Mouse (Mus musculus) MEL (cell line): ENCODE results near the gene Matn1.

Experiments
- CHD2 ChIP-seq: IDR thresholded peaks from 2 replicates; pipeline ENCODE4 v1.6.1; 2011; ENCODE audit warnings: low read length, improper control_type of control experiment
- CTCF ChIP-seq, 3 experiments: IDR thresholded peaks in 2 of 3; conservative IDR thresholded peaks in 1 of 3; 2 replicates each; pipeline ENCODE4 v1.5.1; 2011 to 2012; ENCODE audit warnings: low read length in 3 of 3, low read depth in 2 of 3, mild to moderate bottlenecking in 2 of 3, improper control_type of control experiment in 1 of 3, inconsistent platforms in 1 of 3, mixed read lengths in 1 of 3, moderate library complexity in 1 of 3; ENCODE audit not compliant: control insufficient read depth in 1 of 3, insufficient read depth in 1 of 3, poor library complexity in 1 of 3, severe bottlenecking in 1 of 3
- EP300 ChIP-seq, 2 experiments: IDR thresholded peaks; 2 replicates each; pipeline ENCODE4 v1.6.1; 2011; ENCODE audit warnings: improper control_type of control experiment in 2 of 2, low read length in 2 of 2, low read depth in 1 of 2, mild to moderate bottlenecking in 1 of 2
- MAFK ChIP-seq: IDR thresholded peaks from 2 replicates; pipeline ENCODE4 v1.6.1; 2011; ENCODE audit warnings: low read depth, mild to moderate bottlenecking, low read length, improper control_type of control experiment, borderline replicate concordance
- MEF2A ChIP-seq: IDR thresholded peaks from 2 replicates; pipeline ENCODE4 v1.6.1; 2014; ENCODE audit warnings: low read depth, mild to moderate bottlenecking, inconsistent platforms, low read length, improper control_type of control experiment; ENCODE audit not compliant: poor library complexity, insufficient replicate concordance, severe bottlenecking; ENCODE audit errors: extremely low read depth
- POLR2A ChIP-seq, 2 experiments: IDR thresholded peaks; 2 replicates each; pipeline ENCODE4 v1.6.1; 2011 to 2012; ENCODE audit warnings: low read length in 2 of 2, mild to moderate bottlenecking in 2 of 2, control low read depth in 1 of 2, improper control_type of control experiment in 1 of 2, low read depth in 1 of 2, moderate library complexity in 1 of 2; ENCODE audit not compliant: control insufficient read depth in 1 of 2, insufficient read depth in 1 of 2, poor library complexity in 1 of 2
- RCOR1 ChIP-seq: IDR thresholded peaks from 2 replicates; pipeline ENCODE4 v1.6.1; 2012; ENCODE audit warnings: low read depth, mild to moderate bottlenecking, inconsistent platforms, low read length, improper control_type of control experiment
- TAL1 ChIP-seq: IDR thresholded peaks from 2 replicates; pipeline ENCODE4 v1.6.1; 2012; ENCODE audit warnings: mild to moderate bottlenecking, inconsistent platforms, low read length, moderate library complexity, mixed read lengths
- TBP ChIP-seq: IDR thresholded peaks from 2 replicates; pipeline ENCODE4 v1.8.0; 2011; ENCODE audit warnings: low read depth, low read length, improper control_type of control experiment
- USF1 ChIP-seq: IDR thresholded peaks from 2 replicates; pipeline ENCODE4 v1.6.1; 2014; ENCODE audit warnings: low read depth, mild to moderate bottlenecking, inconsistent platforms, low read length, improper control_type of control experiment, moderate library complexity
- USF2 ChIP-seq, 2 experiments: IDR thresholded peaks; 2 replicates each; pipeline ENCODE4 v1.6.1; 2011 to 2012; ENCODE audit warnings: improper control_type of control experiment in 2 of 2, low read length in 2 of 2, borderline replicate concordance in 1 of 2, inconsistent platforms in 1 of 2, low read depth in 1 of 2, mild to moderate bottlenecking in 1 of 2; ENCODE audit not compliant: insufficient read depth in 1 of 2
- ZC3H11A ChIP-seq: IDR thresholded peaks from 2 replicates; pipeline ENCODE4 v1.6.1; 2012; ENCODE audit warnings: low read depth, mild to moderate bottlenecking, inconsistent platforms, low read length, improper control_type of control experiment

DNA sequence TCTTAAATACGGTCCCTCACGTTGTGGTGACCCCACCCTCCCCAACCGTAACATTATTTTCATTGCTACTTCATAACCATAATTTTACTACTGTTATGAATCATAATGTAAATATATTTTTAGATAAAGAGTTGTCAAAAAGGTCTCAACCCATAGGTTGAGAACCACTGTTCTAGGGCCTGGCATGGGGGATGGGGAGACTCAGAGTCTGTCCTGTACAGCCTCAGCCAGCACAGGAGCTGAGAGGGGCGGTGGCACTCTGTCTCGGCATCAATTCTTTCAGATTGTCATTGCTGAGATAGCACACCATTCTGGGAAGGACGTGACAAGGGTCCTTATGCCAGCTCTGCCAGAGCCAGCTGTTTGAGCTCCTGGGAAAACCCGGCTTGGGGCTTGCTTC is 29.7 kb upstream of the Matn1 start:
- no peak for TF ChIP-seq USF1
- no peak for TF ChIP-seq ZC3H11A
- TF ChIP-seq TBP: no peak
- no peak for TF ChIP-seq RCOR1
- TF ChIP-seq CTCF (IDR thresholded peaks at IDR 0.05 in 2 of 3, conservative IDR thresholded peaks at IDR 0.05 in 1 of 3; ENCODE audit: control insufficient read depth in 1 of 3, insufficient read depth in 1 of 3, low read depth in 2 of 3, low read length in 3 of 3, poor library complexity in 1 of 3, severe bottlenecking in 1 of 3): no peak
- TF ChIP-seq MEF2A: no peak
- TF ChIP-seq CHD2: no peak
- TF ChIP-seq POLR2A (IDR thresholded peaks at IDR 0.05; ENCODE audit: control insufficient read depth in 1 of 2, insufficient read depth in 1 of 2, low read depth in 1 of 2, low read length in 2 of 2, poor library complexity in 1 of 2): no peak
- TF ChIP-seq USF2 (IDR thresholded peaks at IDR 0.05; ENCODE audit: borderline replicate concordance in 1 of 2, insufficient read depth in 1 of 2, low read depth in 1 of 2, low read length in 2 of 2): no peak
- no peak for TF ChIP-seq TAL1
- TF ChIP-seq EP300 (IDR thresholded peaks at IDR 0.05; ENCODE audit: low read depth in 1 of 2, low read length in 2 of 2): no peak
- TF ChIP-seq MAFK: no peak
